Mouse (Mus musculus) embryonic fibroblast, embryonic 13.5 days (primary cell): ENCODE data around the gene Has1.

Source experiments
- CTCF ChIP-seq: IDR thresholded peaks from 2 replicates; pipeline ENCODE4 v1.5.1; 2011; ENCODE audit warnings: mild to moderate bottlenecking, control low read depth, low read length, moderate library complexity, borderline replicate concordance; ENCODE audit not compliant: insufficient read depth
- POLR2A ChIP-seq: IDR thresholded peaks from 2 replicates; pipeline ENCODE4 v1.6.1; 2011; ENCODE audit warnings: low read depth, mild to moderate bottlenecking, control low read depth, low read length, moderate library complexity

- TF ChIP-seq CTCF (no peak), POLR2A (no peak)
Measured at GRCm38 (mm10) chr17:17830731-17831130, 24.3 kb downstream of the Has1 start.
